Mouse (Mus musculus): ENCODE results near the gene Caln1. TPM values are rescaled to one million over a fixed set of nuclear protein-coding genes. Genes with fewer than 3 reads are reported as not detected.

Gene Caln1
- polyA plus RNA-seq, 1 experiment = not detected

- no peak within 1 kb of the TSS for H3K4me3 ChIP-seq (replicated peaks; ENCODE audit: extremely low read depth, low read depth, low read length)
- 14% methylated on average over 13 of the region's 13 CpGs for WGBS
- H3K4me1 ChIP-seq (ENCODE audit: control insufficient read depth, insufficient read depth, low read length) = no peaks in the 10 kb centered on the region
- no peak for DNase-seq
- TF ChIP-seq POLR2A (IDR thresholded peaks at IDR 0.05; ENCODE audit: borderline replicate concordance, extremely low read depth, low read depth, low read length) (no peak), CTCF (IDR thresholded peaks at IDR 0.05; ENCODE audit: insufficient read depth, low read length) (no peak)
These were observed 15.1 kb downstream of the Caln1 start, which contains the start of gene A330070K13Rik for GRCm38 (mm10) chr5:130384222-130384912. TSS of gene A330070K13Rik (minus strand) at chr5:130384631.

GRCm38 (mm10) chr5:130386418-130386817 lies 17.2 kb downstream of the Caln1 start:
- WGBS = 74% methylated on average over 7 of the region's 7 CpGs

GRCm38 (mm10) chr5:130393618-130394355 lies 24.5 kb downstream of the Caln1 start:
- no peak for TF ChIP-seq CTCF (IDR thresholded peaks at IDR 0.05; ENCODE audit: insufficient read depth, low read length)
- TF ChIP-seq POLR2A (IDR thresholded peaks at IDR 0.05; ENCODE audit: borderline replicate concordance, extremely low read depth, low read depth, low read length) = no peak
- H3K4me3 ChIP-seq (replicated peaks; ENCODE audit: extremely low read depth, low read depth, low read length) = no peak overlapping the region
- no peak for DNase-seq
- H3K4me1 ChIP-seq (ENCODE audit: control insufficient read depth, insufficient read depth, low read length) = no peaks in the 10 kb centered on the region
- 43% methylated on average over 8 of the region's 8 CpGs for WGBS

More at GRCm38 (mm10) chr5:130386418-130386817, 17.2 kb downstream of the Caln1 start:
- no peak overlapping the region for H3K4me3 ChIP-seq (replicated peaks; ENCODE audit: extremely low read depth, low read depth, low read length)
- DNase-seq = no peak
- H3K4me1 ChIP-seq (ENCODE audit: control insufficient read depth, insufficient read depth, low read length) = no peaks in the 10 kb centered on the region
- TF ChIP-seq POLR2A (IDR thresholded peaks at IDR 0.05; ENCODE audit: borderline replicate concordance, extremely low read depth, low read depth, low read length) (no peak), CTCF (IDR thresholded peaks at IDR 0.05; ENCODE audit: insufficient read depth, low read length) (no peak)

DNA sequence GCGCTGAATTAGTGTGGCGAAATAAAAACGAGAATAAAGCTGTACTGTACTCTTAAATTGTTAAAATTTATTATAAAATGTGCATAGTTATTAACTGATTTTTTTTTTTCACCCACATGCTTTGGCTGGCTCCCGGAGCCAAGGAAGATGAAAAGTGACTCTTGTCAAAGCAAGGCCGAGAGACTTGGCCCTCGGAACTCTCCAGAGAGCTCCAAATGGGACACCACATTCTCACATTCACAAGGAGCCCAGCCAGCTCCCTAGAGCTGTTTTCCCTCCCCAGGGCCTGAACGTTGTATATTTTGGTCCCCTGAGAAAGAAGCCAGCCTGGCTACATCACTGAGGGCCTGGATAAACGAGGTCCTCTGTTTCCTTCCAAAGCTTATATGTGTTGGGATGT lies 25.1 kb downstream of the Caln1 start:
- no peak overlapping the region for H3K4me3 ChIP-seq (replicated peaks; ENCODE audit: extremely low read depth, low read depth, low read length)
- DNase-seq = no peak
- no peaks in the 10 kb centered on the region for H3K4me1 ChIP-seq (ENCODE audit: control insufficient read depth, insufficient read depth, low read length)
- WGBS = 65% methylated on average over 8 of the region's 8 CpGs
- TF ChIP-seq CTCF (IDR thresholded peaks at IDR 0.05; ENCODE audit: insufficient read depth, low read length) (no peak), POLR2A (IDR thresholded peaks at IDR 0.05; ENCODE audit: borderline replicate concordance, extremely low read depth, low read depth, low read length) (no peak)

- no peak for DNase-seq
- H3K4me3 ChIP-seq (replicated peaks; ENCODE audit: extremely low read depth, low read depth, low read length) = no peak overlapping the region
- WGBS = 73% methylated on average over 6 of the region's 6 CpGs
- TF ChIP-seq POLR2A (IDR thresholded peaks at IDR 0.05; ENCODE audit: borderline replicate concordance, extremely low read depth, low read depth, low read length) (no peak), CTCF (IDR thresholded peaks at IDR 0.05; ENCODE audit: insufficient read depth, low read length) (no peak)
- H3K4me1 ChIP-seq (ENCODE audit: control insufficient read depth, insufficient read depth, low read length) = no peaks in the 10 kb centered on the region
These were observed 25.9 kb downstream of the Caln1 start for GRCm38 (mm10) chr5:130395142-130395541.

GRCm38 (mm10) chr5:130400136-130400917 lies 31.1 kb downstream of the Caln1 start:
- no peak for TF ChIP-seq CTCF (IDR thresholded peaks at IDR 0.05; ENCODE audit: insufficient read depth, low read length)
- no peak for TF ChIP-seq POLR2A (IDR thresholded peaks at IDR 0.05; ENCODE audit: borderline replicate concordance, extremely low read depth, low read depth, low read length)

GRCm38 (mm10) chr5:130405201-130405600 lies 35.9 kb downstream of the Caln1 start:
- 29% methylated on average over 1 of the region's 1 CpGs for WGBS
- DNase-seq = peak; percentile 21
- TF ChIP-seq POLR2A (IDR thresholded peaks at IDR 0.05; ENCODE audit: borderline replicate concordance, extremely low read depth, low read depth, low read length) (no peak), CTCF (IDR thresholded peaks at IDR 0.05; ENCODE audit: insufficient read depth, low read length) (peak; percentile 91)
- no peak overlapping the region for H3K4me3 ChIP-seq (replicated peaks; ENCODE audit: extremely low read depth, low read depth, low read length)
- H3K4me1 ChIP-seq (ENCODE audit: control insufficient read depth, insufficient read depth, low read length) = no peaks in the 10 kb centered on the region

More at GRCm38 (mm10) chr5:130400136-130400917, 31.1 kb downstream of the Caln1 start:
- H3K4me1 ChIP-seq (ENCODE audit: control insufficient read depth, insufficient read depth, low read length) = no peaks in the 10 kb centered on the region
- DNase-seq = no peak
- WGBS = 89% methylated on average over 8 of the region's 8 CpGs
- H3K4me3 ChIP-seq (replicated peaks; ENCODE audit: extremely low read depth, low read depth, low read length) = no peak overlapping the region

GRCm38 (mm10) chr5:130409706-130410105 lies 40.5 kb downstream of the Caln1 start:
- TF ChIP-seq POLR2A (IDR thresholded peaks at IDR 0.05; ENCODE audit: borderline replicate concordance, extremely low read depth, low read depth, low read length) = no peak
- no peak for TF ChIP-seq CTCF (IDR thresholded peaks at IDR 0.05; ENCODE audit: insufficient read depth, low read length)
- Histone ChIP-seq H3K4me3 (replicated peaks; ENCODE audit: extremely low read depth, low read depth, low read length) (no peak overlapping the region), H3K4me1 (ENCODE audit: control insufficient read depth, insufficient read depth, low read length) (no peaks in the 10 kb centered on the region)
- 90% methylated on average over 6 of the region's 6 CpGs for WGBS
- no peak for DNase-seq

GRCm38 (mm10) chr5:130411516-130411915 lies 42.3 kb downstream of the Caln1 start:
- no peak for TF ChIP-seq CTCF (IDR thresholded peaks at IDR 0.05; ENCODE audit: insufficient read depth, low read length)
- no peak for TF ChIP-seq POLR2A (IDR thresholded peaks at IDR 0.05; ENCODE audit: borderline replicate concordance, extremely low read depth, low read depth, low read length)
- WGBS = 90% methylated on average over 17 of the region's 17 CpGs
- no peak overlapping the region for H3K4me3 ChIP-seq (replicated peaks; ENCODE audit: extremely low read depth, low read depth, low read length)
- no peaks in the 10 kb centered on the region for H3K4me1 ChIP-seq (ENCODE audit: control insufficient read depth, insufficient read depth, low read length)
- DNase-seq = no peak

Measured in lung, adult 2 months (tissue).